Mouse (Mus musculus) ovary, postnatal 14 days (tissue): ENCODE data around the gene Epp13.
"Not testable (repeated sequence)": the region's sequence is repeated elsewhere in the genome, so short reads cannot be mapped to it uniquely, and the experiment has no call there.

Source experiments
- DNase-seq: peaks from one replicate; pipeline ENCODE4 v3.0.0; 2022; ENCODE audit warnings: low spot score

The Epp13 gene

DNA sequence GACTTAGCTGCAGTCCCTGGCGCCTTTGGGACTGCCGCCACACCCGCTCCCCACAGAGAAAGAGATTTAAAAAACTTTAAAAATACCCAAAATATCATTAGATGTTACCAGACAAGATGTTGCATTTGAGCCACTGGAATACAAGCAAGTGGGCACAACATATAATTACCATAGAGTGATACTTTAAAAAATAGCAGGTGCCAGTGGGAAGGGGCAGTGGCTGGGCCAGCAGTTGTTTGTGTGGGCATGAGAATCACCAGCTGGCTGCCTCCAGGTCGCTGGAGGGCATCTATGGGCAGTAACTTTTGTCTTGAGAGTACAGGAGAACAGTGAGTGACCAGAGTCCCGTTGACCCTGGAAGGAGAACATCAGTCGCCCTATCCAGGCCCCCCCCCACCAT is at the start of gene Epp13:
Epp13 (plus strand) TSS at position 301 of the 400 bp plus-strand sequence.
- DNase-seq: no peak

DNA sequence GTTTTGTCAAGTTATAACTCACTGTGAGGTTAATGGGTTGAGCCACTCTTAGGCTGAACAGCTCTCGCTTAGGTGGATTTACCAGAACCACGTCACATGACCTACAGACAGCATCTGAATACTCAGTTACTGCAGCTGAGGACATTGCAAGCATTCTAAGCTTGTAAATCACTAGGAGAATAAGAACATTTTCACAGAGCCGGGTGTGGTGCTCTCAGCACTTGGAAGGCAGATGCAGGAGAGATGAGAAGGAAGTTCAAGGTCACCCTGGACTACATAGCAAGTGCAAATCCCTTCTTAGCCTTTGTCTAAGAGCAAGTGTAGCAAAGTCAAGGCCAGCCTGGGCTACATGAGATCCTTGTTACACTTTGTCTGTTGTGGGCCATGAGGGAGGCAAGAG is 48.3 kb upstream of the Epp13 start:
- DNase-seq: no peak

DNA sequence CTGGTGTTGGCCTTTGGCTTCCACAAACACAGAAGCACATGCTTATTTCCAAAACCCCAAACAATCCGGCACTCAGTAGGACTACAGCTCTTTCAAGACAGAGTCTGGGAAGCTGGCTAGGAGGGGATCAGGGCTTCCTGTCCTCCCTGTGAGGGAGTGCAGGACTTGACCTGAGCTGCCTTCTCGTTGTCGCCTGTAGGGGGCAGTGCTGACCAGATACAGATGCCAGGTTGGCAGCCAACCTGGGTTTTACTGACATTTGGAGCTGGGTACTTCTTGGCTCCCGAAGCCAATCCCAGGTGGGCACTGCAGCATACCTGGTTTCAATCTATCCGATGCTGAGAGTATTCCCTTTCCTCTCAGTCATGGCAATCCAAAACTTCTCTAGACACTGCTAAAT is 39.4 kb upstream of the Epp13 start:
- DNase-seq: no peak

GRCm38 (mm10) chr7:6214691-6215090 is 37.8 kb upstream of the Epp13 start:
- DNase-seq: not testable (repeated sequence)

GRCm38 (mm10) chr7:6220147-6220546 is 32.4 kb upstream of the Epp13 start:
- no peak for DNase-seq

DNA sequence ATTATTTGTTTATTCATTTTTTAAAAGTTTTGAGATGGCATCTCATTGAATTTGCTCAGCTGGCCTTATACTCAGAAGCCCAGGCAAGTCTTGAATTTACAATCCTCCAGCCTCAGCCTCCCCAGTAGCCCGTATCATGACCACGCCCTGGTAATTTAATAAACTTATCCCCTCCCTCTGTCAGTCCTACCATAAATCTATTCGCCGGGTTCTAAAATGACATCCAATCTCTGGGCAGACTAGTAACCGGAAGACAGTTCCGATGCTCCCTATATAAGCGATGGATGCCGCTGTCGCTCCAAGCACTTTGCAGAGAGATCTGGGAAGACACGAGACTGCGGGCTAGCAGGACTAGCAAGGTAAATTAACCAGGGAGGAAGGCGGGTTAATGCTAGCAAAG is 30.5 kb upstream of the Epp13 start, which contains the start of gene Zscan5b:
Zscan5b (plus strand) TSS at position 301 of the 400 bp plus-strand sequence.
- DNase-seq: no peak

GRCm38 (mm10) chr7:6228491-6228890 is 24.0 kb upstream of the Epp13 start:
- not testable (repeated sequence) for DNase-seq

DNA sequence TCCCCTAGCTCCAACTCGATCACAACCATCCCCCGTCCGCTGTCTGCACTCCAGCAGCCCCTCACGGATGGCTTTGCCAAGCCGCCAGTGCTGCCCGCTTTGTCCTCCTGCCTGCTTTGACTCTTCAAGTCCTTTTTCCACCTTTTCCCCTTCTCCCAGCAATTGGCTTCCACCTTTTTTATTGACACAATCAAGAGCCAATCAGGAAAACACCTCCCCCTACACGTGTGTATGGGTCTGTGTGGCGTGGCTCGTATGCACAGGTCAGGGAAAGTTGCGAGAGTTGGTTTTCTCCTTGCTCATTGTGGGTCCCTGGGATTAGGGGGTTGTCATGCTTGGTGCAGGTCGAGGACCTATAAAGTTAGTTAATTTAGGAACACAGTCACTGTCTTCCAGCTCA is 12.7 kb upstream of the Epp13 start:
- DNase-seq: no peak

DNA sequence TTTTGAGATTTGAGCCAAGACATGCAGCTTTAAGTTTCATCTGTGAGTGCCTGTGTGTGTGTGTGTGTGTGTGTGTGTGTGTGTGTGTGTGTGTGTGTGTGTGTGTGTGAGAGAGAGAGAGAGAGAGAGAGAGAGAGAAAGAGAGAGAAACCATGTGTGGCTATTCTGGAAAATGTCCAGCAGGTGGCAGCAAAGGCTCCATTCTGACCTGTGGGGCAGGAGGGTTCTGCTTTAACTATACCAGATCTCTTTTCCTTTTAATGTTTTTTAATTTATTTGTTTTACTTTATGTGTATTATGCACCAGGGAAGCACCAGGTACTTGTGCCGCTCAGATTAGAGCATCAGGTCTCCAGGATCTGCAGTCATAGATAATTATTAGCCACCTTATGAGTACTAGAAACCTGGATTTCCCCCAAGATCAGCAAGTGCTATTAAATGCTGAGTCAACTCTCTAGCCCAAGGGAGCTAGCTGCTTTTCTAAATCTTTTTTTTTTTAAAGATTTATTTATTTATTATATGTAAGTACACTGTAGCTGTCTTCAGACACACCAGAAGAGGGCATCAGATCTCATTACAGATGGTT is 11.6 kb upstream of the Epp13 start:
- DNase-seq: peak; percentile 15

GRCm38 (mm10) chr7:6244361-6245292 is 7.9 kb upstream of the Epp13 start:
- no peak for DNase-seq

DNA sequence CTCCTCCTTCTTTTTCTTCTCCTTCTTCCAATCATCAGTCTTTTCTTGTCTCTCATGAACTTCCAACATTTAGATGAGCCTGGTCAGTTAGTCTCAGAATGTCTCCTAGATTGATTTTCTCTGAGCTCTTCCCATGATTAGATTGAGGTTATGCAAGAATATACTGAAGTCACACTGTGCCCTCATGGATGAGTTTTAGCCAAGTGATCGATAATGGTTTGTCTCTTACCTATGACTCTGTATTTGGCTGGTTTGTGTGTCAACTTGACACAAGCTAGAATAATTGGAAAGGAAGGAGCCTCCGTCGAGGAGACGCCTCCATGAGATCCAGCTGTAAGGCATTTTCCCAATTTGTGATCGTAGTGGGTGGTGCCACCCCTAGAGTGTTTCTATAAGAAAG is 1.9 kb downstream of the Epp13 start:
- DNase-seq: no peak

DNA sequence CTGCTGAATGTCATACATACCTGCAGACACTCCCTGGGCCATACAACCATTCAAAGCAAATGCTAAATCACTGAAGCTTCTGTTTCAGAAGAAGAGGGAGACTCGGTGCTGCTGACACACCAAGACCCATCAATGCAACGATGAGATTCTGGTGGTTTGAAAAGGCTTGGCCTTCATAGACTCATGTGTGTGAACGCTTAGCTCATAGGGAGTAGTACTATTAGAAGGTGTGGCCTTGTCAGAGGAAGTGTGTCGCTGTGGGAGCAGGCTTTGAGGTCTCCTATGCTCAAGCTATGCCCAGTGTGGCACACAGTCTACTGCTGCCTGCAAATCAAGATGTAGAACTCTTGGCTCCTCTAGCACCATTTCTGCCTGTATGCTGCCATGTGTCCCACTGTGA is 4.9 kb downstream of the Epp13 start:
- DNase-seq: no peak

DNA sequence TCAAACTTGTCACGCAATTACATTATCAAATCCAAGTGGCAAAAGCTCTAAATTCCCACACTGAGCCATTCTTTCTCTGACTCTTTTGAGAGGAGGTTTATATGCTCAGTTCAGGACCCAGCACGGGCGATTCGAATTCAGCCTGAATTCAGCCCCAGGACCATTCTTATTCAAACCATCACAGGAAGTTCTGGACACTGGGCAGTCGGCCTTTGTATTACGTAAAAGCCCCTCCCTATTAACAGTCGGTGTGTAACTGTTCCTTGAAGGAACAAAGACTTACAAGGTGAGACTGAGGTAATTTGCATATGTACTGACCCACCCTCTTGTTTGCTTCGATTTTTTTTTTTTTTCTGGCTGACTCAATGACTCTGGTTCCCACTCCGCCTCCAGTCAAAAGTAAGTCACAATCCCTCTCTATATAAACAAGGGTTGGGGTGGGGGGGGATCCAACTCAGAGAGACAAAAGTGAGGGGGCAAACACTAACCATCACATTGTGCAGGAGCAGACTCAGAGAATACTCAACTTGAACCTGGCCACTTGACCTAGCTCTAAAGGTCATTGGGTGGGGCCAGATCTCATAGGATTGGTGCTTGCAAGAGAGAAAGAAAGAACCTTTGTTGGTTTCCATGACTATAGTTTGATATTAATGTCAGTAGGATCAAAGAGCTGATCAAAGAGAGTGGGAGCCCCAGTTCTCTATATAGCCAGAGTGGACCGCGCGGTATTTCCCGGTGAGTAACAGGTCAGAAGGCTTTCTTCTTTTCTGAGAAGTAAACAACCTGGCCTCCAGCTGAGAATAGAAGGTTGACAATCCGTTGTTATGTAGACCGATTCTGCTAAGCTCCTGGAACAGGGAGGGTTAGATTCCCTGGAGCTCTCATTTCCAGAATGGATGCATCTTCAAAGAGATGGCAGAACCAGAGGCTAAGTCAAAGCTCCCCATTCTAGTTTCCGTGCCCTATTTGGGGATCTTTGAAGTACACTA is 6.0 kb downstream of the Epp13 start:
- DNase-seq: no peak

- not testable (repeated sequence) for DNase-seq
Observed at GRCm38 (mm10) chr7:6260004-6260403, 7.5 kb downstream of the Epp13 start.

- DNase-seq: no peak
Observed at GRCm38 (mm10) chr7:6262120-6262519, 9.6 kb downstream of the Epp13 start.

- no peak for DNase-seq
Observed at GRCm38 (mm10) chr7:6262984-6263383, 10.5 kb downstream of the Epp13 start.

DNA sequence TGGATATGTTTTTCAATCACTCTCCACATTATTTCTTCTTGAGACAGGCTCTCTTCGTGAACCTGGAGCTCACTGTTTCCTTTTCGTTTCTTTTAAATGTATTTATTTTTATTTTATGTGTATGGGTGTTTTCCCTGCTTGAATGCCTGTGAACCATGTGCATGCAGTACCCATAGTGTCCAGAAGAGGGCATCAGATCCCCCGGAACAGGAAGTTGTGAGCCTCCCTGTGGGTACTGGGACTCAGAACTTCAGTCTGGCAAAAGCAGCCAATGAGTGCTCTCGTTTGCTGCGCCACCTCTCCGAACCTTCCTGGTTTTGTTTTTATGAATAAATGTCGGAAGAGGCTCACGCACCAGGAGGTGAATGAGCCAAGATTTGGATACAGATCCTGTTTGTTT is 13.2 kb downstream of the Epp13 start:
- DNase-seq: no peak

DNA sequence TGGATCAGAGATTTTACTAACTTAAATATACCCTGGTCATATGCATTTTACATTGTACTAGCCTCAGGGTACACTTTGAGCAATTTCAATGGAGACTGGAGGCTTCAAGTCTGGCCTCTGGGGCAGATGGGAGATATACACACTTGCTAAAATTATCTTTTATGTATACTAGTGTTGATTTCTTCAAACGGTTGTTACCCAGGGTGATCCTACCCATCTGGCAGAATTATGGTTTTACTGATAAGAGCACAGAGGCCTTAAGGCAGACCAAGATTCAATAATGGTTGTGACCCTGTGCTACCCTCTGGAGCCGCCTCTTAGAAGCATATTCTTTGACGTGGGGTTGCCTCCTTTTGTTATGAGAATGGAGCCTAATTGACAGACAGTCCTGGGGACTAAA is 25.4 kb downstream of the Epp13 start:
- no peak for DNase-seq

DNA sequence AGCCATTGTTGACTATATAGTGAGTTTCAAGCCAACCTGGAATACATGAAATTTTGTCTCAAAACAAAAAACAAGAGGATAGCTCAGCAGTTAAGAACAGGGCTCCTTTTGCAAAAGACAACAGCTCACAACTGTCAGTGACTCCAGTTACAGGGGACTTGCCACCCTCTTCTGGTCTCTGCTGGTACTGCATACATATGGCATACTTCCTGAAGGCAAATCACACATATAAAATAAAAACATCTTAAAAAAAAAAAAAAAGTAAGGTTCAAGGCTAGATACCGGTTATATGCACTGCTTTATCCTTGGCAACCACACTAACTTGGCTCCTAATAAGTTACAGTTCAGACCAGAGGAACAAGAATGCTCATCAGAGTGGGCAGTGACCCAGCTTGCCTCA is 30.2 kb downstream of the Epp13 start:
- DNase-seq: peak; percentile 69

GRCm38 (mm10) chr7:6283451-6284075 is 31.1 kb downstream of the Epp13 start:
- peak; percentile 66 for DNase-seq

DNA sequence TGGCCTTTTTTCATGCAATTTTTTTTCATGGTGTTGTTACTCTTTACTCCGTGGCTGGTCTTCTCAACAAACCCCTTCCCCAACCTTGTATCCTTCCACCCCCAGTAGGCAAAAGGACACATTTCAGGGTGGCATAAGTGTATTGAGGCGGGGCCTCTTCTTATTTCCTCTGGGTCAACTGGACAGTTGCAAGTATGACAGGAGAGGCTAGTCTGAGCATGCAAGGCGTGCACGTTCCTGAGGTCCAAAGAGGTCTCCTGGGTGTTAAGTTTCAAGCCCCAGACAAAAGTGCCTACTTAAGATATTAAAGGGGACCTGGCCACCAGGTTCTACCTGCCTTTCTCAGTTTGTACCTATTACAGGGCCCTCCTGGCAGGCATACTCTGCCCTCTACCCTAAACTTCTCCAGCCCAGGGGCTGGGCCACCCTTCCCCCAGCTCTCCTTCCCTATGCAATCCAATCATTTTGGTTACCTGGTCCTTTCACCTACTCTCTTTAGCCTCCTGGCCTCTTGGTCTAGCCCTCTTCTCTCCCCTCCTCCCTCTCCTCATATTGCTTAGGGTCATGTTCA is 32.0 kb downstream of the Epp13 start:
- DNase-seq: no peak
